Mouse (Mus musculus) midbrain, embryonic 16.5 days (tissue): ENCODE measurements at regions not wholly inside any gene's neighbourhood (a gene's known extent, or its start where the extent isn't known, plus 50 kb on each side); places are given as distances from the start of the nearest gene placed in this dataset.

Experiments used
- ATAC-seq: fragments of 200-750 bp; cut with Nextera tagmentation; 2 replicates; pipeline ENCODE4 v1.8.0; 2017; ENCODE audit warnings: moderate TSS enrichment
- H3K27ac ChIP-seq: fragments of 300-500 bp; sonication (generic); 2 replicates; pipeline ENCODE4 v1.5.1; 2014; ENCODE audit warnings: mild to moderate bottlenecking, low read length, mixed read lengths
- H3K27me3 ChIP-seq: fragments of 300-500 bp; sonication (generic); 2 replicates; pipeline ENCODE4 v1.6.1; 2014; ENCODE audit warnings: low read depth, low read length, mixed read lengths; ENCODE audit not compliant: control insufficient read depth, insufficient read depth
- H3K36me3 ChIP-seq: fragments of 300-500 bp; sonication (generic); 2 replicates; pipeline ENCODE4 v1.6.1; 2014; ENCODE audit warnings: mild to moderate bottlenecking, low read length, moderate library complexity, mixed read lengths; ENCODE audit not compliant: control insufficient read depth, insufficient read depth
- H3K4me1 ChIP-seq: fragments of 300-500 bp; sonication (generic); 2 replicates; pipeline ENCODE4 v1.6.1; 2014; ENCODE audit warnings: mild to moderate bottlenecking, low read length, mixed read lengths; ENCODE audit not compliant: control insufficient read depth, insufficient read depth
- H3K4me2 ChIP-seq: fragments of 300-500 bp; sonication (generic); 2 replicates; pipeline ENCODE4 v1.6.1; 2014; ENCODE audit warnings: mild to moderate bottlenecking, low read length, mixed read lengths
- H3K4me3 ChIP-seq: fragments of 300-500 bp; sonication (generic); 2 replicates; pipeline ENCODE4 v1.5.1; 2014; ENCODE audit warnings: low read depth, mild to moderate bottlenecking, low read length, moderate library complexity, mixed read lengths
- H3K9ac ChIP-seq: fragments of 300-500 bp; sonication (generic); 2 replicates; pipeline ENCODE4 v1.6.1; 2014; ENCODE audit warnings: low read depth, low read length, mixed read lengths
- H3K9me3 ChIP-seq: fragments of 300-500 bp; sonication (generic); replicated peaks from 2 replicates; pipeline ENCODE4 v1.6.1; 2014; ENCODE audit warnings: mild to moderate bottlenecking, low read length, mixed read lengths; ENCODE audit not compliant: control insufficient read depth, poor library complexity, severe bottlenecking
- WGBS: fragments of 180-500 bp; shearing (Covaris S2); extraction: QIAGEN DNeasy Blood & Tissue Kit; methylation state at CpG from one replicate; pipeline ENCODE4 v1.1.7; 2014; 5-methylcytosine and 5-hydroxymethylcytosine counted together

GRCm38 (mm10) chr2:52804106-52804825, 53.4 kb upstream of the Fmnl2 start:
- Histone ChIP-seq H3K27me3 (no peaks in the 10 kb centered on the region), H3K4me1 (no peaks in the 10 kb centered on the region), H3K4me2 (no peak overlapping the region), H3K9ac (no peak overlapping the region), H3K9me3 (no peaks in the 10 kb centered on the region; the same call in 1 of the 2 replicates), H3K36me3 (no peaks in the 10 kb centered on the region), H3K27ac (no peak overlapping the region), H3K4me3 (no peak overlapping the region)
- ATAC-seq, result 0 out of 2 replicates have a peak, but pooled peaks have one; percentile 48
- WGBS, result 64% methylated on average over 17 of the region's 17 CpGs

GRCm38 (mm10) chr2:52804826-52805149, 52.9 kb upstream of the Fmnl2 start:
- no peak overlapping the region for H3K9ac ChIP-seq
- ATAC-seq, result no peak
- WGBS, result 60% methylated on average over 1 of the region's 1 CpGs
- H3K9me3 ChIP-seq, result no peaks in the 10 kb centered on the region; the same call in 1 of the 2 replicates
- H3K27ac ChIP-seq, result no peak overlapping the region
- no peaks in the 10 kb centered on the region for H3K27me3 ChIP-seq
- H3K36me3 ChIP-seq, result no peaks in the 10 kb centered on the region
- no peaks in the 10 kb centered on the region for H3K4me1 ChIP-seq
- no peak overlapping the region for H3K4me3 ChIP-seq
- no peak overlapping the region for H3K4me2 ChIP-seq

- ATAC-seq, result no peak
- H3K27ac ChIP-seq, result no peak overlapping the region
- 41% methylated on average over 2 of the region's 2 CpGs for WGBS
- H3K4me1 ChIP-seq, result no peaks in the 10 kb centered on the region
- no peak overlapping the region for H3K4me2 ChIP-seq
- H3K9me3 ChIP-seq, result no peaks in the 10 kb centered on the region
- no peak overlapping the region for H3K4me3 ChIP-seq
- no peaks in the 10 kb centered on the region for H3K36me3 ChIP-seq
- H3K9ac ChIP-seq, result no peak overlapping the region
- no peaks in the 10 kb centered on the region for H3K27me3 ChIP-seq
Observed at GRCm38 (mm10) chr2:52807826-52808225, 49.8 kb upstream of the Fmnl2 start.
